Mouse (Mus musculus): ENCODE data around the gene Wdr70.
"Not testable (repeated sequence)": the region's sequence is repeated elsewhere in the genome, so short reads cannot be mapped to it uniquely, and the experiment has no call there.

The Wdr70 gene

DNA sequence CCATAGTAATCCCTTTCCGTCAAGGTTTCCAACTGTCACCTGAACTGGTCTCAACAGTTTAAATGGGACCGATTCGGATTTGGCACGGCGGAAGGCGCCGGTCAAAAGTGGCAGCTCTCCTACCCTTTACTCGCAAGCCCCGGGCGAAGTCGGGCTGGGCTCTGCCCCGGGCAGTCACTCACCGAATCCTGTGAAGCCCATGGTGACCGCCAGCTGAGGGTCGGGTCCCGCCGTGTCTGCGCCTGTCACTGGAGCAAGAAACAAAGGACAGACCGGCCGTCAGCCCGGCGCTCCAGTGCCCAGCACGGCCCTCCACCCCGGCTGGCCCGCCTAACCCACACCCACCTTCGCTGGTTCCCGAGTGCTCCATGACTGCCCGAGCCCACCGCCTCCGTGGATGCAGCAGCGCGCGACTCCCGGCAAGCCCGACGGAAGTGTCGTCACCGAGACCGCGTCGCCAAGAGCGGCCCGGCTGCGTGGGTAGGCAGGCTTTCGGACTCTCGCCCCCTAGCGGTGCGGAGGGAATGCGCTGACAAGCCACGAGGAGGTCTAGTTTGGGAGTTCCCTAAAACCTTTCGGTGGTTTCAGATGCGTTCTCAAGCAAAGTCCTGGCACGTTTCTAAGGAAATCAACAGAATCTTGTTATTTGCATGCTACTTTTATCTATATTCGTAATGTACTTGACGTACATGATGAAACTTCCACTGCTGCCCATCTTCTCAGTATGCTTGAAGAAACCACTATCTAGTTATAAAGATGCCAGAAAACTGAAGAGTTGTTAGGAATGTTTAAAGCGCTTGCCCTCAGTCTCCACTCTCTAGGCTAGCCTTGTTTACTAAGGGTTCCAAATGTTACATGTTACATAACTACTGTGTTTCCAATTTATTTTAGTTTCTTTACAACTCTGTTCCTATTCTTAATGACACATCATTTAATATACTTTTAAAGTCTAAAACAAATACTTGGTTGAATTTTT lies at the start of gene Wdr70:
Wdr70 (minus strand) TSS at position 436 of the 976 bp plus-strand sequence.
- peak; percentile 95 for DNase-seq

- DNase-seq, result no peak
These were observed 36.6 kb upstream of the Wdr70 start for GRCm38 (mm10) chr15:8135606-8136005.

- DNase-seq, result no peak
These were observed 32.8 kb upstream of the Wdr70 start for GRCm38 (mm10) chr15:8131761-8132160.

DNA sequence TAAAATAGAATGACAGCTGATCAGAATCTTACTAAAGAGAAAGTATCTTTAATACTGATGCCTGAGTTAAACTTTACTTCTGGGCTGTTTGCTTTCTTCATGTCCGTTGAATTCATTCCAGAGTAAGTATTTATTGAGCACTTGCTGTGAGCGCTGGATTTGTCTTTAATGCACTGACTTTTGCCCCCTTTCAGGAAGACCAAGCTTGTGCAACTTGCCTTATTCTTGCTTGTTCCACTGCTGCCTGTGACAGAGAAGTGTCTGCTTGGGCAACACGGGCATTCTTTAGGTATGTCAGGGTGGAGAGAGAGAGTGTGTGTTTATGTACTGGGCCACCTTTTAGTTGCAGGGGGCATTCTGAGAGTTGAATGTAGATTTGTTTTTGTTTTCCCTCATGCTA lies 32.3 kb upstream of the Wdr70 start:
- no peak for DNase-seq

- DNase-seq, result no peak
These were observed 30.3 kb upstream of the Wdr70 start for GRCm38 (mm10) chr15:8129281-8129680.

DNA sequence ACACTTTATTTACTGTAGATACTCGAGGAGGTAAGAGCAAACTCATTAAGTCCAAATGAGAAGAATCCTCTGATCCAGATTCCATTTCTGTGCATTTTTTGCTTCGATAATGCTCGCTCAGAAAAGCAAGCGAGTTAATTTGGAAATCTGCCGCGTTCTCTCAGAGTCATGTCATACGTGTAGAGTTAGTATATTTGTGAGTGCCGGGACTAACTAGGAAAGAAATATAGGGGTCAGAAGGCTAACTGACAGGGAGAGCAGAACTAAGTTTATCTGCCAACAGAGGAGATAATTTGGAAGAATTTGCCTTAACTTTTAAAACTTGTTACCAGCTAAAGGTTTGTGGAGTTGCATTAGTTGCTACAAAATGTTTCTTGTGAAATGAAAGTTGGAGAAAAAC lies 10.8 kb upstream of the Wdr70 start:
- DNase-seq, result no peak

- peak; percentile 90 for DNase-seq
These were observed 10.1 kb upstream of the Wdr70 start, which contains the start of gene Nup155 for GRCm38 (mm10) chr15:8108966-8109743. Nup155 (plus strand) TSS chr15:8109273.

- DNase-seq, result peak; percentile 27
These were observed 9.5 kb upstream of the Wdr70 start for GRCm38 (mm10) chr15:8108360-8108965.

DNA sequence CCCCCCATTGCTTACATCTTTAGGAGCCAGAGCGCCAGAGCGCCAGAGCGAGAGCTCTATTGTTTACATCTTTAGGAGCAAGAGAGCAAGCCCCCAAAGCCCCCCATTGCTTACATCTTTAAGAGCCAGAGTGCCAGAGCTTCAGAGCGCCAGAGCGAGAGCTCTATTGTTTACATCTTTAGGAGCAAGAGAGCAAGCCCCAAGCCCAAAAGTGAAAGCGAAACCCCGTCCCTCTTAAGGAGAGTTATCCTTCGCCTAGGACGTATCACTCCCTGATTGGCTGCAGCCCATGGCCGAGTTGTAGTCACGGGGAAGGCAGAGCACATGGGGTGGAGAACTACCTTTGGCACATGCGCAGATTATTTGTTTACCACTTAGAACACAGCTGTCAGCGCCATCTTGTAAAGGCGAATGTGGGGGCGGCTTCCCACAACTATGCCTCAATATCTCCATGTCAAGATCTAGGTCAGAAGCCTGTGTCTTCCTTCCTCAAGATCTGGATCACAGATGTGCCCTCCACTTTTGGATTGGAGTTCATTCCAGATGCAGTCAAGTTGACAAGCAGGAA lies 3.0 kb upstream of the Wdr70 start:
- not testable (repeated sequence) for DNase-seq

- peak; percentile 59 for DNase-seq
These were observed 1.2 kb downstream of the Wdr70 start for GRCm38 (mm10) chr15:8097853-8098252.

DNA sequence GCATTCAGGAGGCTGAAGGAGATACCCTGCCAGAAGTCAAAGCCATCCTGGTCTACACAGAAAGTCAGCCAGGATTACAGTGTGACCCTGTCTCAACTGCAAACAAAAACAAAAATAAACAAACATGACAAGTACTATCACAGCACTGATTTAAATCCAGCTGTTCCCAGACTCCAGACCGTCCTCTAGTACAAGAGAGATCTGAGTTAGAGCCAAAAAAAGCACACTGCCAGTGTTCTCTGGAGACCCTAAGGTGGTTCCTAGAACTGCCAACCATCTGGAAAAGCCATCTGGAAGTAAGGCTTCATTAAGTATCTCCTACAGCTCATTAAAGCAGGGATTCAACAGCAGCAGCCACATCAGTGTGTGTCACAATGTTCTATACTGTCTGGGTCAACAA lies 6.3 kb downstream of the Wdr70 start:
- DNase-seq, result not testable (repeated sequence)

- DNase-seq, result no peak
These were observed 8.3 kb downstream of the Wdr70 start for GRCm38 (mm10) chr15:8090685-8091084.

- no peak for DNase-seq
These were observed 10.3 kb downstream of the Wdr70 start for GRCm38 (mm10) chr15:8088715-8089114.

DNA sequence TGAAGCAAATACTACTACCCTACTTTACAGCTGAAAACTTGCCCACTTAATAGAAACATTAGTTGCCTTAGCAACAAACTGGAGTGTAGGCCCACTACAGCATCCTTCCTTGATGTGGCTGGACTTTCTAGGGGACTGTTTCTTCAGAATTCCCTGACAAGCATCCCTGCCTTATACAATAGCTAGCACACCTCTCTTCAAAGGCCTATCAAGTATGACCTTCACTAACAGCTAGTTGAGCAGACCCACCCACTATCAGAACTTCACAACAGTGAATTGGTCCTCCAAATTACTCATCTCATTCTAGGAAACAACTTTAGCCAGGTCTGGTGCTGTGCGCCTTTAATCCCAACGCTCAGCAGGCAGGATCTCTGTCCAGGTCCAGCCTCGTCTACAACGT lies 11.7 kb downstream of the Wdr70 start:
- DNase-seq, result no peak

GRCm38 (mm10) chr15:8082139-8082538 lies 16.9 kb downstream of the Wdr70 start:
- DNase-seq, result no peak

GRCm38 (mm10) chr15:8073159-8073558 lies 25.9 kb downstream of the Wdr70 start:
- not testable (repeated sequence) for DNase-seq

GRCm38 (mm10) chr15:8065221-8065620 lies 33.8 kb downstream of the Wdr70 start:
- no peak for DNase-seq

GRCm38 (mm10) chr15:8051177-8051576 lies 47.8 kb downstream of the Wdr70 start:
- DNase-seq, result no peak

DNA sequence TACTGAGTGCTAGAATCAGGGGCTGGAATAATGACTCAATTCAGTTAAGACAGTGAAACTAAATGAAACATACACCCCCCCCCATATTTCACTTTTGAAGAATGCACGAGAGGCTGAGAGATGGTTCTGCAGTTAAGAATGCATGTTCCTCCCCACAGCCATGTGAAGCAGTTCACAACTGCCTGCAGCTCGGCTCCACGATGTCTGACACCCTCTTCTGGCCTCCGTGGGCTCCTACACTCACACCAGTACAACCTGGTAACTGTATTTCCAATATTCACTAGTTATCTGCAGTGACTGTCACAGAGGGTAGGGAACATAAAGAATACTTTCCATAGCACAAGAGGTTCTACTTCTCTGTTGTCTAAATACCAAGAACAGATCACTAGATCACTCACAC lies 59.2 kb downstream of the Wdr70 start:
- no peak for DNase-seq

- no peak for DNase-seq
These were observed 60.6 kb downstream of the Wdr70 start for GRCm38 (mm10) chr15:8038457-8038856.

- no peak for DNase-seq
These were observed 61.2 kb downstream of the Wdr70 start for GRCm38 (mm10) chr15:8037825-8038224.

GRCm38 (mm10) chr15:8031211-8031610 lies 67.8 kb downstream of the Wdr70 start:
- DNase-seq, result no peak

DNA sequence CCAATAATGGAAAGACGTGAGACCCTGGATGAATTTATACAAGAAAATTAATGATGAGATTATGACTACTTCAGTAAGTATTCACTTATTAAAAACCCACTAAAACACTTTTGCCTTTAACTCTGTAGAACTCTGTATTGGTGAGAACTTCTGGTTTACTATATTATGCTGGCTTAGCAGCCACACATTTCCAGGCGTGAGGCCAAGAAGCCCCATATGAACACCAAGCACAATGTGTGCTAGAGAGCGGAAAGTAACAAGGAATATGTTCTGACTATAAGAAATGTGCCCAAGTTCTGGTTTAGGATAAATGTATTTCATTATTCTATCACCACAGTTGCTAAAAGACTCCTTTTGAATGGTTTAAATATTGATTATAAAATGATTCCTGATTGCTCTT lies 68.4 kb downstream of the Wdr70 start:
- peak; percentile 12 for DNase-seq
